Mouse (Mus musculus) intestine, embryonic 14.5 days (tissue): ENCODE data around the gene Gm42906. TPM values are rescaled to one million over a fixed set of nuclear protein-coding genes. Genes with fewer than 3 reads are reported as not detected.

Experiments
- ATAC-seq: fragments of 200-750 bp; cut with Nextera tagmentation; replicated peaks from 2 replicates; pipeline ENCODE4 v1.8.0; 2017; ENCODE audit warnings: low read depth, moderate number of reproducible peaks, moderate TSS enrichment, moderate library complexity; ENCODE audit not compliant: low FRiP score, low TSS enrichment
- DNase-seq: peaks from one replicate; pipeline ENCODE4 v3.0.0-alpha.2; 2018; ENCODE audit warnings: low spot score
- H3K27ac ChIP-seq: fragments of 300-500 bp; sonication (generic); 2 replicates; pipeline ENCODE4 v1.5.1; 2014; ENCODE audit warnings: low read depth, mild to moderate bottlenecking, control low read depth
- H3K27me3 ChIP-seq: fragments of 300-500 bp; sonication (generic); replicated peaks from 2 replicates; pipeline ENCODE4 v1.6.1; 2014; ENCODE audit warnings: low read length, control low read depth; ENCODE audit not compliant: control insufficient read depth, insufficient read depth
- H3K36me3 ChIP-seq: fragments of 300-500 bp; sonication (generic); 2 replicates; pipeline ENCODE4 v1.6.1; 2014; ENCODE audit warnings: low read length, control low read depth; ENCODE audit not compliant: control insufficient read depth, insufficient read depth
- H3K4me1 ChIP-seq: fragments of 300-500 bp; sonication (generic); replicated peaks from 2 replicates; pipeline ENCODE4 v1.6.1; 2014; ENCODE audit warnings: low read length, control low read depth, mixed read lengths; ENCODE audit not compliant: control insufficient read depth, insufficient read depth
- H3K4me2 ChIP-seq: fragments of 300-500 bp; sonication (generic); 2 replicates; pipeline ENCODE4 v1.6.1; 2014; ENCODE audit warnings: low read length
- H3K4me3 ChIP-seq: fragments of 300-500 bp; sonication (generic); 2 replicates; pipeline ENCODE4 v1.5.1; 2014; ENCODE audit warnings: low read depth, low read length, control low read depth, mixed read lengths
- H3K9ac ChIP-seq: fragments of 300-500 bp; sonication (generic); 2 replicates; pipeline ENCODE4 v1.6.1; 2014; ENCODE audit warnings: mild to moderate bottlenecking, low read length
- H3K9me3 ChIP-seq: fragments of 300-500 bp; sonication (generic); 2 replicates; pipeline ENCODE4 v1.6.1; 2016; ENCODE audit warnings: low read length, control low read depth; ENCODE audit not compliant: control insufficient read depth
- WGBS: fragments of 180-500 bp; shearing (Covaris S2); extraction: QIAGEN DNeasy Blood & Tissue Kit; methylation state at CpG from one replicate; pipeline ENCODE4 v1.1.7; 2014; 5-methylcytosine and 5-hydroxymethylcytosine counted together
- polyA plus RNA-seq: library from polyadenylated mRNA; unstranded; fragments of >200 nt; fragmentation: Nextera tagmentation; extraction: Ambion mirVana; gene quantifications from 2 replicates; pipeline ENCODE4 v1.2.1, GENCODE M21; 2014

Gm42906 gene
- polyA plus RNA-seq, 1 experiment from 2014 or later = not detected

GRCm38 (mm10) chr5:151248084-151248483, 179.9 kb downstream of the Gm42906 start:
- H3K36me3 ChIP-seq = no peaks in the 10 kb centered on the region
- H3K4me1 ChIP-seq = peaks cover 5% of the 10 kb centered on the region; the same call in 1 of the 2 replicates
- H3K9ac ChIP-seq = no peak overlapping the region
- no peak for DNase-seq
- ATAC-seq = no peak
- H3K4me2 ChIP-seq = no peak overlapping the region
- H3K27ac ChIP-seq = no peak overlapping the region
- H3K4me3 ChIP-seq = no peak overlapping the region
- no peaks in the 10 kb centered on the region for H3K9me3 ChIP-seq
- H3K27me3 ChIP-seq = no peaks in the 10 kb centered on the region
- WGBS = 65% methylated on average over 2 of the region's 2 CpGs

GRCm38 (mm10) chr5:151247115-151247875, 180.7 kb downstream of the Gm42906 start:
- peak; percentile 64 for ATAC-seq
- 45% methylated on average over 11 of the region's 11 CpGs for WGBS
- Histone ChIP-seq H3K27ac (peak overlapping the region; percentile 12; the same call in 1 of the 2 replicates), H3K4me2 (no peak overlapping the region), H3K9ac (no peak overlapping the region), H3K4me1 (peaks cover 5% of the 10 kb centered on the region; the same call in 1 of the 2 replicates), H3K27me3 (no peaks in the 10 kb centered on the region), H3K36me3 (no peaks in the 10 kb centered on the region), H3K4me3 (no peak overlapping the region), H3K9me3 (no peaks in the 10 kb centered on the region)
- peak; percentile 56 for DNase-seq

DNA sequence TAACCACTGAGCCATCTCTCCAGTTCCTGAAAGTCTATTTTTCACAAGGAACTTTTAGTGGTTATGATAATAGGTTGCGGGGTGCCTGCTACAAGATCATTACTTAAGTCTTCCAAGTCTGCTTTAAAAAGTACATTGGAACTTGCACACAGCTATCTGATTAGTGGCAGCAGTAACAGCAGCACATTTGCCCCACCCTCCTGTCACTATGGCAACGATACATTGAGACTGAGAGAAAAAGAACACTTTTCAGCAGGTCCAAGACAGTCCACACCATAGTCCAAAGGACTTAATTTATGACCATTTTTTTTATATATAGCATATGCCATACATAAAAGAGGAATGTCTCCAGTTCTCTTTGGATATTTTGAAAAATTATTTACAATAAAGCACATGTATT, 181.7 kb downstream of the Gm42906 start:
- 86% methylated on average over 2 of the region's 2 CpGs for WGBS
- no peak overlapping the region for H3K4me2 ChIP-seq
- no peaks in the 10 kb centered on the region for H3K36me3 ChIP-seq
- H3K9me3 ChIP-seq = no peaks in the 10 kb centered on the region
- peaks cover 5% of the 10 kb centered on the region; the same call in 1 of the 2 replicates for H3K4me1 ChIP-seq
- H3K9ac ChIP-seq = no peak overlapping the region
- ATAC-seq (peak; percentile 58; the same call in 1 of the 2 replicates), DNase-seq (peak; percentile 47)
- no peak overlapping the region for H3K27ac ChIP-seq
- H3K4me3 ChIP-seq = no peak overlapping the region
- no peaks in the 10 kb centered on the region for H3K27me3 ChIP-seq

DNA sequence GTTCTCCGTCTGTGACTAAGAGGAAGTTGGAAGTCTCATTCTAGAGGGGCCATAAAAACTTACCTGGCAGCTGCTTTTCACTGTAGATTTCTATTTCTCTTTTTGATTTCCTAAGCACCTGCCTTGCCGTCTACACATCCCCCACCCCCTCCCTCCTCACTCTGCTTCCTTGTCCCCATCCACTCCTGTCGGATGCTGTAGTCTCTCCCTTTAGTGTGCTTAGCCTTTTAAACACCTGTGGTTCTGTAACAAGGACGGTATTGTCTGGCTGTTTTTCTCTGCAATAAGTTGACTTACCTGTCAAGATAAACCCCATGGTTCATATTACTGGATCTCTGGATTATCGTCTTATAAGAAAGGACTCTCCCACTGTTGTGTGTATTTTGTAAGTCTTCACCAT, 182.4 kb downstream of the Gm42906 start:
- no peak for DNase-seq
- Histone ChIP-seq H3K27ac (no peak overlapping the region), H3K4me2 (no peak overlapping the region), H3K9me3 (no peaks in the 10 kb centered on the region), H3K36me3 (no peaks in the 10 kb centered on the region), H3K4me3 (no peak overlapping the region), H3K4me1 (peaks cover 5% of the 10 kb centered on the region; the same call in 1 of the 2 replicates), H3K27me3 (no peaks in the 10 kb centered on the region), H3K9ac (no peak overlapping the region)
- 79% methylated on average over 5 of the region's 5 CpGs for WGBS
- no peak for ATAC-seq

- 61% methylated on average over 9 of the region's 9 CpGs for WGBS
- no peaks in the 10 kb centered on the region for H3K36me3 ChIP-seq
- no peak overlapping the region for H3K4me2 ChIP-seq
Observed at GRCm38 (mm10) chr5:151238730-151239129, 189.2 kb downstream of the Gm42906 start.

DNA sequence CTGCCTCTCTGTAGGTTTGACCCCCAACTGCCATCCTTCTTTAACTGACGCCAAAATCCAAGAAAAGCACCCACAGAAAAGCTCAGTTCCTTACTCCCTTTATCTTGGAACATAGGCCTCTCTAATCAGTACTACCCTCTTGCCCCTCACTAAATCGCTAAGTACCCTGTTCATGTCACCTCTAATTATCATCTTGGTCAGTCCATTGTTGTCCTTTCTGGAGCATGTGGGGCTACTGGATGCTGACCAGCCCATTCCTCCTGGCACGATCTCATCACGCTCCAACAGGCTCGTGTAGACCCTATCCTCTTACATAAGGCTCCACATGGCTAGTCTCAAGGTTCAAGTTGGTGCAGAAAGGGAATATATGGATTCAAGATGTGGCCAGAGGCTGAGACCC, 191.6 kb downstream of the Gm42906 start:
- Histone ChIP-seq H3K9ac (no peak overlapping the region), H3K4me1 (peaks cover 3% of the 10 kb centered on the region; the same call in 1 of the 2 replicates), H3K36me3 (no peaks in the 10 kb centered on the region), H3K4me3 (no peak overlapping the region), H3K9me3 (no peaks in the 10 kb centered on the region), H3K4me2 (no peak overlapping the region), H3K27ac (no peak overlapping the region), H3K27me3 (no peaks in the 10 kb centered on the region)
- no peak for ATAC-seq
- DNase-seq = no peak
- 78% methylated on average over 5 of the region's 5 CpGs for WGBS

More at GRCm38 (mm10) chr5:151238730-151239129, 189.2 kb downstream of the Gm42906 start:
- no peaks in the 10 kb centered on the region for H3K4me1 ChIP-seq
- no peak overlapping the region for H3K27ac ChIP-seq
- ATAC-seq (no peak), DNase-seq (no peak)
- H3K9ac ChIP-seq = no peak overlapping the region
- H3K9me3 ChIP-seq = no peaks in the 10 kb centered on the region
- no peak overlapping the region for H3K4me3 ChIP-seq
- no peaks in the 10 kb centered on the region for H3K27me3 ChIP-seq

DNA sequence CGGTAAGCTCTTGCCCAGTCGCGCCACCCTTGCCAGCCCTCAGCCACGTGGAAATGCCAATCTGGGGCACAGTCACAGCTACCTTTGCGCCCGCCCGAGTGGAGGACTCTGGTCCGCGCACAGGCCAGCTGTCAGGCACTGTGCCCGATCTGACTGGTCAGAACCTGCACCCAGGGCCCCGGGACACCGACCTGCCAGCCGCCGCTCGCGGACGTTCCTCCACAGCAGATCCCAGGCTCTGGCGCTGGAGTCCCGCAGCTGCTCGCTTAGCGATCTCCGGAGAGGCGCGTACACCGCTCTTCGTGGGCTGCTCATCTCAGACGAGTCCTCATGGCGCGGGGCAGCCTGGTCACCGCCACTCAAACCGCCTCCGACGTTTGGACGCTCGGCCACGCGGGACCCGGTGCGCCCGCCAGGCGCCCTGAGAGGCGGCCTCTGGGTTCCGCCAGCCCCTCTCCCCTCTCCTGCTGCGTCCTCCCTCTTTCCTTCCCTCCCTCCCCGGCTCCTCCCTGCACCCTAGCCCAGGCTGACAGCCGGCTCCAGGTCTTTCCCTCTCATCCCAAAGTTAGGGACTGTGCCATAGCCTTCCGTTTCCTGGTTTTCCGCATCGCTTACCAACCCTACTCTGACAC, 194.4 kb downstream of the Gm42906 start, which contains the start of gene Stard13:
Gene Stard13 (minus strand): TSS at position 437 of the 632 bp plus-strand sequence.
- 2% methylated on average over 49 of the region's 49 CpGs for WGBS
- ATAC-seq (peak; percentile 82), DNase-seq (peak; percentile 82)
- Histone ChIP-seq H3K36me3 (no peaks in the 10 kb centered on the region), H3K4me1 (peaks cover 3% of the 10 kb centered on the region; the same call in 1 of the 2 replicates), H3K9me3 (no peaks in the 10 kb centered on the region), H3K27ac (no peak within 1 kb of the TSS), H3K27me3 (no peaks in the 10 kb centered on the region), H3K4me3 (peak within 1 kb of the TSS; percentile 52), H3K4me2 (peak within 1 kb of the TSS; percentile 88), H3K9ac (peak within 1 kb of the TSS; percentile 65)

GRCm38 (mm10) chr5:151232576-151233299, 195.2 kb downstream of the Gm42906 start:
- Histone ChIP-seq H3K27me3 (no peaks in the 10 kb centered on the region), H3K27ac (no peak overlapping the region), H3K4me2 (peak overlapping the region; percentile 88), H3K36me3 (no peaks in the 10 kb centered on the region), H3K4me1 (peaks cover 3% of the 10 kb centered on the region; the same call in 1 of the 2 replicates), H3K9me3 (no peaks in the 10 kb centered on the region), H3K4me3 (peak overlapping the region; percentile 52), H3K9ac (peak overlapping the region; percentile 65; the same call in 1 of the 2 replicates)
- 17% methylated on average over 12 of the region's 13 CpGs for WGBS
- peak; percentile 57 for DNase-seq
- no peak; the same call in 1 of the 2 replicates for ATAC-seq
